Mouse (Mus musculus): ENCODE results near the gene Pheta1.

Pheta1 gene

GRCm38 (mm10) chr5:121848743-121849142 lies at the start of gene Pheta1:
TSS of gene Pheta1 (plus strand) at chr5:121848984.
- peak; percentile 90 to 97 for DNase-seq (ENCODE audit: low spot score in 2 of 2)

GRCm38 (mm10) chr5:121807186-121807585 lies 41.6 kb upstream of the Pheta1 start:
- DNase-seq (ENCODE audit: low spot score in 2 of 2): no peak

- no peak for DNase-seq (ENCODE audit: low spot score in 2 of 2)
Measured at GRCm38 (mm10) chr5:121808202-121808601, 40.6 kb upstream of the Pheta1 start.

GRCm38 (mm10) chr5:121809667-121810224 lies 39.0 kb upstream of the Pheta1 start:
- DNase-seq (ENCODE audit: low spot score in 2 of 2): no peak

- peak in 1 of 2 experiments; percentile 58 for DNase-seq (ENCODE audit: low spot score in 2 of 2)
Measured at GRCm38 (mm10) chr5:121810331-121811151, 38.2 kb upstream of the Pheta1 start.

- peak in 1 of 2 experiments; percentile 54 for DNase-seq (ENCODE audit: low spot score in 2 of 2)
Measured at GRCm38 (mm10) chr5:121811485-121811931, 37.3 kb upstream of the Pheta1 start.

- peak in 1 of 2 experiments; percentile 57 for DNase-seq (ENCODE audit: low spot score in 2 of 2)
Measured at GRCm38 (mm10) chr5:121812526-121813243, 36.1 kb upstream of the Pheta1 start.

- DNase-seq (ENCODE audit: low spot score in 2 of 2): peak in 1 of 2 experiments; percentile 61
Measured at GRCm38 (mm10) chr5:121813744-121814143, 35.0 kb upstream of the Pheta1 start.

GRCm38 (mm10) chr5:121815067-121815466 lies 33.7 kb upstream of the Pheta1 start:
- peak; percentile 56 to 74 for DNase-seq (ENCODE audit: low spot score in 2 of 2)

- peak in 1 of 2 experiments; percentile 59 for DNase-seq (ENCODE audit: low spot score in 2 of 2)
Measured at GRCm38 (mm10) chr5:121815867-121816380, 32.9 kb upstream of the Pheta1 start.

GRCm38 (mm10) chr5:121816611-121817010 lies 32.2 kb upstream of the Pheta1 start:
- no peak for DNase-seq (ENCODE audit: low spot score in 2 of 2)

GRCm38 (mm10) chr5:121817551-121817950 lies 31.2 kb upstream of the Pheta1 start:
- DNase-seq (ENCODE audit: low spot score in 2 of 2): peak in 1 of 2 experiments; percentile 60

- DNase-seq (ENCODE audit: low spot score in 2 of 2): peak in 1 of 2 experiments; percentile 63
Measured at GRCm38 (mm10) chr5:121818401-121818800, 30.4 kb upstream of the Pheta1 start.

- DNase-seq (ENCODE audit: low spot score in 2 of 2): peak in 1 of 2 experiments; percentile 55
Measured at GRCm38 (mm10) chr5:121818862-121819261, 29.9 kb upstream of the Pheta1 start.

- no peak for DNase-seq (ENCODE audit: low spot score in 2 of 2)
Measured at GRCm38 (mm10) chr5:121819559-121819958, 29.2 kb upstream of the Pheta1 start.

- DNase-seq (ENCODE audit: low spot score in 2 of 2): no peak
Measured at GRCm38 (mm10) chr5:121820161-121820560, 28.6 kb upstream of the Pheta1 start.

GRCm38 (mm10) chr5:121820657-121821056 lies 28.1 kb upstream of the Pheta1 start:
- DNase-seq (ENCODE audit: low spot score in 2 of 2): no peak

GRCm38 (mm10) chr5:121821116-121821515 lies 27.7 kb upstream of the Pheta1 start:
- no peak for DNase-seq (ENCODE audit: low spot score in 2 of 2)

GRCm38 (mm10) chr5:121821552-121821951 lies 27.2 kb upstream of the Pheta1 start:
- no peak for DNase-seq (ENCODE audit: low spot score in 2 of 2)

- peak in 1 of 2 experiments; percentile 59 for DNase-seq (ENCODE audit: low spot score in 2 of 2)
Measured at GRCm38 (mm10) chr5:121822786-121823505, 25.8 kb upstream of the Pheta1 start.

GRCm38 (mm10) chr5:121823668-121824067 lies 25.1 kb upstream of the Pheta1 start:
- peak in 1 of 2 experiments; percentile 59 for DNase-seq (ENCODE audit: low spot score in 2 of 2)

Measured in spleen, postnatal 4 days (tissue).